Mouse (Mus musculus) liver, adult 2 months (tissue): ENCODE results near the gene Myo18b.

ENCODE experiments used
- CTCF ChIP-seq: fragments of 200-500 bp; IDR thresholded peaks from 2 replicates; pipeline ENCODE4 v1.5.1; 2011; ENCODE audit warnings: low read depth, low read length, control low read depth
- POLR2A ChIP-seq: fragments of 200-500 bp; IDR thresholded peaks from 2 replicates; pipeline ENCODE4 v1.6.1; 2011; ENCODE audit warnings: low read length, control low read depth; ENCODE audit not compliant: insufficient read depth; ENCODE audit errors: extremely low read depth

GRCm38 (mm10) chr5:112773429-112773828, 122.7 kb downstream of the Myo18b start:
- TF ChIP-seq POLR2A (no peak), CTCF (no peak)
